Mouse (Mus musculus): ENCODE results near the gene Hspb8. TPM values are rescaled to one million over a fixed set of nuclear protein-coding genes. Genes with fewer than 3 reads are reported as not detected.
A peak's percentile ranks its signal among the peaks of the same experiment; 100 is the strongest.
"Not testable (repeated sequence)": the region's sequence is repeated elsewhere in the genome, so short reads cannot be mapped to it uniquely, and the experiment has no call there.

Hspb8 gene
- total RNA-seq, 1 experiment from 2014 or later: 52.2 TPM

GRCm38 (mm10) chr5:116432871-116433270, 10.2 kb upstream of the Hspb8 start:
- no peak for DNase-seq

GRCm38 (mm10) chr5:116426701-116427100, 4.0 kb upstream of the Hspb8 start:
- no peak for DNase-seq

GRCm38 (mm10) chr5:116425709-116426108, 3.0 kb upstream of the Hspb8 start:
- DNase-seq: not testable (repeated sequence)

GRCm38 (mm10) chr5:116425273-116425672, 2.6 kb upstream of the Hspb8 start:
- no peak for DNase-seq

- no peak for DNase-seq
Observed at GRCm38 (mm10) chr5:116423746-116424145, 1.1 kb upstream of the Hspb8 start.

GRCm38 (mm10) chr5:116421791-116422481, 728 bp downstream of the Hspb8 start:
- no peak for DNase-seq

GRCm38 (mm10) chr5:116420759-116421225, 1.9 kb downstream of the Hspb8 start:
- no peak for DNase-seq

- no peak for DNase-seq
Observed at GRCm38 (mm10) chr5:116420213-116420612, 2.5 kb downstream of the Hspb8 start.

GRCm38 (mm10) chr5:116419322-116420045, 3.2 kb downstream of the Hspb8 start:
- no peak for DNase-seq

GRCm38 (mm10) chr5:116416208-116416607, 6.5 kb downstream of the Hspb8 start:
- no peak for DNase-seq

GRCm38 (mm10) chr5:116409689-116410590, 12.7 kb downstream of the Hspb8 start:
- no peak for DNase-seq

GRCm38 (mm10) chr5:116408965-116409364, 13.7 kb downstream of the Hspb8 start:
- no peak for DNase-seq

GRCm38 (mm10) chr5:116407936-116408335, 14.7 kb downstream of the Hspb8 start:
- DNase-seq: no peak

GRCm38 (mm10) chr5:116407321-116407720, 15.3 kb downstream of the Hspb8 start:
- DNase-seq: no peak

- DNase-seq: no peak
Observed at GRCm38 (mm10) chr5:116406507-116406906, 16.2 kb downstream of the Hspb8 start.

GRCm38 (mm10) chr5:116405934-116406333, 16.7 kb downstream of the Hspb8 start:
- no peak for DNase-seq

- no peak for DNase-seq
Observed at GRCm38 (mm10) chr5:116404063-116404462, 18.6 kb downstream of the Hspb8 start.

GRCm38 (mm10) chr5:116400801-116401200, 21.9 kb downstream of the Hspb8 start:
- no peak for DNase-seq

- no peak for DNase-seq
Observed at GRCm38 (mm10) chr5:116400042-116400730, 22.5 kb downstream of the Hspb8 start.

- DNase-seq: no peak
Observed at GRCm38 (mm10) chr5:116396104-116396503, 26.6 kb downstream of the Hspb8 start.

- peak; percentile 42 for DNase-seq
Observed at GRCm38 (mm10) chr5:116392603-116393002, 30.1 kb downstream of the Hspb8 start.
